Mouse (Mus musculus): ENCODE measurements around the gene Pik3c2b. TPM values are rescaled to one million over a fixed set of nuclear protein-coding genes. Genes with fewer than 3 reads are reported as not detected.
"Not testable (repeated sequence)": the region's sequence is repeated elsewhere in the genome, so short reads cannot be mapped to it uniquely, and the experiment has no call there.

Pik3c2b gene
- polyA plus RNA-seq, 1 experiment from 2014 or later, result 3.2 TPM

- no peaks in the 10 kb centered on the region for H3K27me3 ChIP-seq (ENCODE audit: insufficient read depth, low read length)
- H3K4me3 ChIP-seq (replicated peaks; ENCODE audit: low read depth, low read length), result no peak within 1 kb of the TSS
- ATAC-seq (replicated peaks; ENCODE audit: low FRiP score, low read depth), result no peak
- H3K36me3 ChIP-seq (ENCODE audit: insufficient read depth, low read length), result no peaks in the 10 kb centered on the region
- DNase-seq (ENCODE audit: low spot score), result no peak
- no peak within 1 kb of the TSS for H3K4me2 ChIP-seq (ENCODE audit: low read length)
- no peak for TF ChIP-seq CTCF (IDR thresholded peaks at IDR 0.05; ENCODE audit: low read depth)
- H3K9me3 ChIP-seq (replicated peaks; ENCODE audit: low read length), result no peaks in the 10 kb centered on the region
- H3K27ac ChIP-seq, result no peak within 1 kb of the TSS
- 97% methylated on average over 5 of the region's 5 CpGs for WGBS
- no peaks in the 10 kb centered on the region for H3K4me1 ChIP-seq (replicated peaks; ENCODE audit: insufficient read depth, low read length)
- H3K9ac ChIP-seq (ENCODE audit: low read depth, low read length), result no peak within 1 kb of the TSS
These were observed 15.0 kb upstream of the Pik3c2b start, which contains the start of gene Mdm4 for GRCm38 (mm10) chr1:133030461-133030860. Gene Mdm4, minus strand, starts transcription at chr1:133030561.

- WGBS, result 14% methylated on average over 5 of the region's 5 CpGs
- DNase-seq (ENCODE audit: low spot score), result peak; percentile 8
- Histone ChIP-seq H3K4me1 (replicated peaks; ENCODE audit: insufficient read depth, low read length) (no peaks in the 10 kb centered on the region), H3K4me3 (replicated peaks; ENCODE audit: low read depth, low read length) (peak overlapping the region; percentile 49), H3K27me3 (ENCODE audit: insufficient read depth, low read length) (no peaks in the 10 kb centered on the region), H3K9ac (ENCODE audit: low read depth, low read length) (peak overlapping the region; percentile 55), H3K27ac (peak overlapping the region; percentile 60; the same call in 1 of the 2 replicates), H3K36me3 (ENCODE audit: insufficient read depth, low read length) (no peaks in the 10 kb centered on the region), H3K9me3 (replicated peaks; ENCODE audit: low read length) (no peaks in the 10 kb centered on the region), H3K4me2 (ENCODE audit: low read length) (peak overlapping the region; percentile 54)
- TF ChIP-seq CTCF (IDR thresholded peaks at IDR 0.05; ENCODE audit: low read depth), result no peak
- ATAC-seq (replicated peaks; ENCODE audit: low FRiP score, low read depth), result no peak
These were observed 12.5 kb upstream of the Pik3c2b start for GRCm38 (mm10) chr1:133032981-133033315.

- no peaks in the 10 kb centered on the region for H3K36me3 ChIP-seq (ENCODE audit: insufficient read depth, low read length)
- DNase-seq (ENCODE audit: low spot score), result peak; percentile 91
- no peaks in the 10 kb centered on the region for H3K9me3 ChIP-seq (replicated peaks; ENCODE audit: low read length)
- peak overlapping the region; percentile 54 for H3K4me2 ChIP-seq (ENCODE audit: low read length)
- H3K9ac ChIP-seq (ENCODE audit: low read depth, low read length), result peak overlapping the region; percentile 55
- no peak for TF ChIP-seq CTCF (IDR thresholded peaks at IDR 0.05; ENCODE audit: low read depth)
- H3K27ac ChIP-seq, result peak overlapping the region; percentile 60
- no peaks in the 10 kb centered on the region for H3K27me3 ChIP-seq (ENCODE audit: insufficient read depth, low read length)
- H3K4me1 ChIP-seq (replicated peaks; ENCODE audit: insufficient read depth, low read length), result no peaks in the 10 kb centered on the region
- peak overlapping the region; percentile 49 for H3K4me3 ChIP-seq (replicated peaks; ENCODE audit: low read depth, low read length)
- under 1% methylated on average over 28 of the region's 28 CpGs for WGBS
- ATAC-seq (replicated peaks; ENCODE audit: low FRiP score, low read depth), result peak; percentile 80
These were observed 12.0 kb upstream of the Pik3c2b start for GRCm38 (mm10) chr1:133033316-133034090.

GRCm38 (mm10) chr1:133034091-133034460 is 11.4 kb upstream of the Pik3c2b start:
- 3% methylated on average over 11 of the region's 11 CpGs for WGBS
- TF ChIP-seq CTCF (IDR thresholded peaks at IDR 0.05; ENCODE audit: low read depth), result no peak
- peak; percentile 65 for DNase-seq (ENCODE audit: low spot score)
- no peaks in the 10 kb centered on the region for H3K27me3 ChIP-seq (ENCODE audit: insufficient read depth, low read length)
- H3K4me3 ChIP-seq (replicated peaks; ENCODE audit: low read depth, low read length), result peak overlapping the region; percentile 49
- no peaks in the 10 kb centered on the region for H3K9me3 ChIP-seq (replicated peaks; ENCODE audit: low read length)
- ATAC-seq (replicated peaks; ENCODE audit: low FRiP score, low read depth), result peak; percentile 72
- H3K4me1 ChIP-seq (replicated peaks; ENCODE audit: insufficient read depth, low read length), result no peaks in the 10 kb centered on the region
- no peak overlapping the region for H3K27ac ChIP-seq
- no peak overlapping the region; the same call in 1 of the 2 replicates for H3K9ac ChIP-seq (ENCODE audit: low read depth, low read length)
- peak overlapping the region; percentile 54 for H3K4me2 ChIP-seq (ENCODE audit: low read length)
- no peaks in the 10 kb centered on the region for H3K36me3 ChIP-seq (ENCODE audit: insufficient read depth, low read length)

GRCm38 (mm10) chr1:133034682-133035081 is 10.8 kb upstream of the Pik3c2b start:
- H3K36me3 ChIP-seq (ENCODE audit: insufficient read depth, low read length); DNase-seq (ENCODE audit: low spot score); ATAC-seq (replicated peaks; ENCODE audit: low FRiP score, low read depth); H3K4me2 ChIP-seq (ENCODE audit: low read length); H3K27me3 ChIP-seq (ENCODE audit: insufficient read depth, low read length); H3K9me3 ChIP-seq (replicated peaks; ENCODE audit: low read length); H3K4me1 ChIP-seq (replicated peaks; ENCODE audit: insufficient read depth, low read length); H3K9ac ChIP-seq (ENCODE audit: low read depth, low read length); H3K27ac ChIP-seq; H3K4me3 ChIP-seq (replicated peaks; ENCODE audit: low read depth, low read length): not testable (repeated sequence)
- 71% methylated on average over 7 of the region's 7 CpGs for WGBS

GRCm38 (mm10) chr1:133039505-133039949 is 5.9 kb upstream of the Pik3c2b start:
- Histone ChIP-seq H3K27me3 (ENCODE audit: insufficient read depth, low read length) (no peaks in the 10 kb centered on the region), H3K9ac (ENCODE audit: low read depth, low read length) (no peak overlapping the region), H3K4me3 (replicated peaks; ENCODE audit: low read depth, low read length) (no peak overlapping the region), H3K9me3 (replicated peaks; ENCODE audit: low read length) (no peaks in the 10 kb centered on the region), H3K4me2 (ENCODE audit: low read length) (no peak overlapping the region), H3K4me1 (replicated peaks; ENCODE audit: insufficient read depth, low read length) (no peaks in the 10 kb centered on the region), H3K36me3 (ENCODE audit: insufficient read depth, low read length) (no peaks in the 10 kb centered on the region), H3K27ac (no peak overlapping the region)
- TF ChIP-seq CTCF (IDR thresholded peaks at IDR 0.05; ENCODE audit: low read depth), result peak; percentile 92
- 15% methylated on average over 4 of the region's 4 CpGs for WGBS
- DNase-seq (ENCODE audit: low spot score) (peak; percentile 92), ATAC-seq (replicated peaks; ENCODE audit: low FRiP score, low read depth) (peak; percentile 79)
